Mouse (Mus musculus): ENCODE measurements around the gene Hic2.

- no peak for TF ChIP-seq CTCF (IDR thresholded peaks at IDR 0.05; ENCODE audit: extremely low read depth, insufficient read length, insufficient replicate concordance, low read depth, low read length)
- no peak for TF ChIP-seq POLR2A (IDR thresholded peaks at IDR 0.05; ENCODE audit: low read depth, low read length)
Measured at GRCm38 (mm10) chr16:17237634-17238033, 4.3 kb downstream of the Hic2 start.
